Mouse (Mus musculus) MN1 (cell line): ENCODE data around the gene Ffar2.
A peak's percentile ranks its signal among the peaks of the same experiment; 100 is the strongest.

ENCODE experiments used
- DNase-seq: peaks from one replicate; pipeline ENCODE4 v3.0.0-alpha.2; 2016; ENCODE audit warnings: low spot score

The Ffar2 gene

GRCm38 (mm10) chr7:30820854-30821445, 2.6 kb downstream of the Ffar2 start:
- no peak for DNase-seq

DNA sequence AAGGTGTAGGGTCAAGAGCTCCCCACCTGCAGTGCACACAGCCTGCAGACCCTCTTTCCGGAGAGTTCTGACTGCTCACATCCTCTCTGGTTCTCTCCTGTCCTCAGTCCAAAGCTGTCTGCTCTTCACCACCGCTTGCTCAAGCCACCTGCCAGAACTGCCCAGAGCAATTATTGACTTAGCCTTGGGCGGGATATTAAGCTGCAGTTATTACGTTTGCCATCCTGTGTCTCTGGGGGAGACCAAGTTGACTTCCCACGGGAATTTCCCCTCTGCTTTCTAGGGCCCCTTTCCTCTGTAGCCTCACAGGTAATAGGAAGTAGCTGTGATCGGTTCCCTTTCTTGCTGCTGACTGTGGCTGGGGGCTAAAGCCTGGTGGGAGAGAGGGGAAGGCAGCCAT, 3.4 kb downstream of the Ffar2 start:
- DNase-seq: peak; percentile 26

DNA sequence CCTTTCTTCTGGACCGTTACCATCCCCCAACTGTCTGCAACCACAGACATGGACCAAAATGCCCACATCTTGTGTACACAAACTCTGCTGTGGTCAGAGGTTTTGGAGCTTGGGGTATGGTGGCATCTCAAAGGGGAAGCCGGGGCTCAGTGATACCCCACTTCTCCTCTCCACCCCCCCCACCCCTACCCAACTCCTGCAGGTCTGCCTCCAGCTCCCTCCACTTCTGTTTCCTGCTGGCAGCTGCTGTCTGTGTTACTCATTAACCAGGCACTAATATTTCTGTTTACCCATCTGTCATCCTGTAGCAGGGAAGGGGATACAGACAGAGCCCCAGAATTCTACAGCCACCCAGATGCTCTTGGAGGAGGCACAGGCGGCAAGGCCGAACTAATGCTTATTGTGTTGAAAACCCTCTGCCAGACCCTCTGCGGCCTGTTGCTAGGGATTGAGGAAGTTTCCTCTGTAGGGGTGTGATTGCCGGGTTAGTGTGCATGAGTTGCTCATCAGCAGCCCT, 11.2 kb downstream of the Ffar2 start:
- peak; percentile 47 for DNase-seq

GRCm38 (mm10) chr7:30811757-30812290, 11.8 kb downstream of the Ffar2 start:
- peak; percentile 78 for DNase-seq

- no peak for DNase-seq
Measured at GRCm38 (mm10) chr7:30810319-30810718, 13.3 kb downstream of the Ffar2 start.

- DNase-seq: no peak
Measured at GRCm38 (mm10) chr7:30805924-30806323, 17.7 kb downstream of the Ffar2 start.

GRCm38 (mm10) chr7:30804026-30804715, 19.4 kb downstream of the Ffar2 start:
- no peak for DNase-seq

- DNase-seq: no peak
Measured at GRCm38 (mm10) chr7:30803256-30803655, 20.3 kb downstream of the Ffar2 start.

DNA sequence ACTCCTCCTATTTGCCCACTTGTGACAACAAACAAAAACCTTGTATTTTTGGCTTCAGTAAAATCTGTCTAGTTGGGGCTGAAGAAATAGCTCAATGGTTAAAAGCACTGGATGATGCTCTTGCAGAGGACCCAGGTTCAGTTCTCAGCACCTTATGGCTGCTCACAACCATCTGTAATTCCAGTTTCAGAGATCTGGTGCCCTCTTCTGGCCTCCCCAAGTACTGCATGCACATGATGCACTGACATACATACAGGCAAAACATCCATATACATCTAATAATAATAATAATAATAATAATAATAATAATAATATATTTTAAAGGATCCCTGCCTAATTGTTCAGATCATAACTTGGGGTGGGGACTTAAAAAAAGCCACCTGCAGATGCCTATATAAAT, 22.9 kb downstream of the Ffar2 start:
- DNase-seq: no peak

GRCm38 (mm10) chr7:30796790-30797189, 26.8 kb downstream of the Ffar2 start:
- peak; percentile 73 for DNase-seq

DNA sequence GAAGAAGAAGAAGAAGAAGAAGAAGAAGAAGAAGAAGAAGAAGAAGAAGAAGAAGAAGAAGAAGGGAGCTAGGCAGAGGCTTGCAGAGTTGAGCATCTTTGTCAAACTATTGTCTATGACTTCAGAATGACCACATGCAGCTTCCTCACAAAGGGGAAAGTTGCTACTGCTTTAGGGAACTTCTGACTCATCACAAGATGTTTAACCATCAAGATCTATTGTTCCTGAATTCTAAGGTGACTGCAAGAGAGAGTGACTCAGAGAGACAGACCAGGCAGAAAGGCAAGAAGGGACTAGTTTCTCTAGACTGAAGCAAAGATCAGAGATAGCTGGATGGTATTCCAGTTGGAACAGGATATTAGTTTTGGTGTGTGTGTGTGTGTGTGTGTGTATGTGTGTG, 28.7 kb downstream of the Ffar2 start:
- peak; percentile 32 for DNase-seq

- DNase-seq: no peak
Measured at GRCm38 (mm10) chr7:30791921-30792320, 31.7 kb downstream of the Ffar2 start.

DNA sequence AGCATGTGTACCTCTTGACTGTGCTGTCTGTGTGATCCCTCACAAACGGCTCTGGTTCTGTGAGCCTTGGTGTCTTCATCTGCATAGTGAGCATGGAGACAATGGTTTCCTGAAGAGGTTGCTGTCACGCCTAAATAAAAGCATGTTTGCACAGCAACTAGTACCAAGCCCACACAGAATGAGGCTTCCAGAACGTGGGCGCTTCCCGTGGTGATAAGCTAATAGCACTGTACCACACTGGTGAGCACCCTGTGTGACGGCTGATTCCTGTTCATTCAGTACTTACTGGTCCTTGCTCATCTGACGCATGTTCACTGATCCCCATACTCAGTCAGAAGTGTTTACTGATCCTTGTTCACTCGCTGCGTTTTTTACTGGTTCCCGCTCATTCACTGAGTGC, 33.4 kb downstream of the Ffar2 start:
- DNase-seq: no peak

- DNase-seq: no peak
Measured at GRCm38 (mm10) chr7:30787377-30788022, 36.1 kb downstream of the Ffar2 start, which contains the start of gene Krtdap. Gene Krtdap, plus strand, starts transcription at chr7:30787896.

GRCm38 (mm10) chr7:30785721-30786546, 37.6 kb downstream of the Ffar2 start:
- peak; percentile 32 for DNase-seq

GRCm38 (mm10) chr7:30785154-30785553, 38.4 kb downstream of the Ffar2 start:
- DNase-seq: no peak

GRCm38 (mm10) chr7:30782658-30783057, 40.9 kb downstream of the Ffar2 start:
- no peak for DNase-seq

DNA sequence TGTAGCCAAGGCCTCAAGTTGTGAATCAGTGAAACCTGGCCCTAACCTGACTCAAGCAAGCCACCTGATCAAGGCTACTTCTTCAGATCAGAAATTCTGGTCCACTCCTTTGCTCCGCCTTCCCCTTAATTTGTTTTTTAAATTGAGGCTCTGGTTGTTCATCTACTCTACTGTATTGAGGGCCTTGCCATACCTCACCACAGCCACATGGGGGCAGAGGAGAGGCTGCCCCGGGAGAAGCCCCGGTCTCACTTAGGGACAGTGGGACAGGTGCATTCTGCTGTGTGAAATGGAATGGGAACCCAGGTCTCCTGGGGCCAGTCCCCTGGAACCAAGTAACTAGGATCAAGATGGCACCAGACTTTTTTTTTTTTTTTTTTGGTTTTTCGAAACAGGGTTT, 41.8 kb downstream of the Ffar2 start:
- no peak for DNase-seq

DNA sequence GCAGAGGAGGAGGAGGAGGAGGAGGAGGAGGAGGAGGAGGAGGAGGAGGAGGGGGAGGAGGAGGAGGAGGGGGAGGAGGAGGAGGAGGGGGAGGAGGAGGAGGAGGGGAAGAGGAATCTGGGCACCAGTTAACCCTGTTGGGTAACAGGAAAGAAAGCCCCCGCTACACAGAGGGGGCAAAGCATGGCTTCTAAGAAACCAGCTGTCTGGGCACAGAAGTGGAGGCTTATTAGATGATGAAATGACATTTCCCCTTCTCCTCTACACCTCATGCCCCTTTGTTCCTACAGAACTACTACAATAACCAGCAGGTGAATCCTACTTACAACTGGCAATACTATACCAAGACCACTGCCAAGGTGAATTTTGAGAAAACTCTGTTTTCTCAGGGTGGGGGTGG, 45.7 kb downstream of the Ffar2 start:
- no peak for DNase-seq

DNA sequence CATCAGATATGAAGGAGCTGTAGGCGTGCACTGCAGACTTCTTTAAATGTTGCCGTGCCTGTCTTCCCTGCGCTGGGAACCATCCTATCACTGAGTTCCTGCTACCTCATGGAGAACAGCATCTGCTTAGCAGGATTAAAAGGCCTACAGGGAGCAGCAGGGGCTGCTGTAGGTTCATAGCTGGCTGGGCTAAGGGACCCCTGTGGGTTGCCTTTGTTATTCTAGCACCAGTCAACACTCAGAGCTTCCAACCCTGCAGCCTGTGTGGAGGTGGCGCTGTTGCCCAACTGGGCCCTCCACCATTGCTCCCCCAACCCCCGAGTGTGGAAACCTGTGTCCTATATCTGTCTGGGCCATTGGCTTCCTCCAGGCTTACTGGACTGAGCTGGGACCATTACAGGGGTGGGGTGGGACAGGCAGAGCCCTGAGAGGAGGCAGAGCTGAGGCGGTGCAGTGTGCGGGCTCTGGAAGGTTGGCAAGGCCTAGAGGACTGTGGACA, 46.4 kb downstream of the Ffar2 start:
- DNase-seq: no peak

DNA sequence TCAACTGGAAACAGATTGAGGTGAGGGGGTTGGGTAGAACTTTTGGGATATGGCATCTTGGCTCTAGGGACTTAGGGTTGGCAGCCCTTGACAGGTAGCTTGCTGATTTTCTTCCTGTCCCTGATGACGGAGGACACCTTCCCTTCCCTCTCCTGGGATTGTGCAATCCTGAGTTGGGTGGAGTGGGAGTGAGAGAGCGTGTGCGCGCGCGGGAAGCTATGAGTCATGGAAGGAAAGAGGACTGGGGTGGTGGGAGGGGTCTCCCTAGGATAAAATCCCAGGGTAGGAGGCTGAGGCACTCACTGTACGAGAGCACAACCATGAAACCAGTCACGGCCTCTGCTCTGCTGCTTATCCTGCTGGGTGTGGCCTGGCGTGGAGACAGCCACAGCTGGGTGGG, 47.5 kb downstream of the Ffar2 start:
- DNase-seq: no peak

- peak; percentile 55 for DNase-seq
Measured at GRCm38 (mm10) chr7:30769236-30769635, 54.3 kb downstream of the Ffar2 start.
